Mouse (Mus musculus) heart, adult 2 months (tissue): ENCODE data around the gene Hba-a2. TPM values are rescaled to one million over a fixed set of nuclear protein-coding genes. Genes with fewer than 3 reads are reported as not detected.
A peak's percentile ranks its signal among the peaks of the same experiment; 100 is the strongest.

Experiments used
- DNase-seq, 2 experiments: peaks; one replicate each; pipeline ENCODE4 v3.0.0; 2021
- H3K27ac ChIP-seq: fragments of 200-600 bp; 2 replicates; pipeline ENCODE4 v1.8.1; 2022
- H3K27me3 ChIP-seq: fragments of 200-500 bp; 2 replicates; pipeline ENCODE4 v1.6.1; 2012; ENCODE audit warnings: mild to moderate bottlenecking, low read length, inconsistent platforms, mixed read lengths; ENCODE audit not compliant: control insufficient read depth, insufficient read depth
- H3K36me3 ChIP-seq: fragments of 200-500 bp; 2 replicates; pipeline ENCODE4 v1.6.1; 2012; ENCODE audit warnings: low read length, inconsistent platforms; ENCODE audit not compliant: control insufficient read depth, insufficient read depth
- H3K4me1 ChIP-seq: fragments of 200-500 bp; 2 replicates; pipeline ENCODE4 v1.6.1; 2011; ENCODE audit warnings: low read length; ENCODE audit not compliant: control insufficient read depth, insufficient read depth
- H3K4me3 ChIP-seq: fragments of 200-600 bp; 2 replicates; pipeline ENCODE4 v1.8.1; 2022
- H3K79me2 ChIP-seq: fragments of 200-500 bp; replicated peaks from 2 replicates; pipeline ENCODE4 v1.6.1; 2012; ENCODE audit warnings: mild to moderate bottlenecking, inconsistent platforms, low read length, moderate library complexity, mixed read lengths; ENCODE audit not compliant: control insufficient read depth, insufficient read depth
- H3K9ac ChIP-seq: fragments of 200-500 bp; 2 replicates; pipeline ENCODE4 v1.6.1; 2012; ENCODE audit warnings: low read depth, mild to moderate bottlenecking, control low read depth, inconsistent platforms, low read length, mixed read lengths
- CTCF ChIP-seq: fragments of 200-600 bp; IDR thresholded peaks from 2 replicates; pipeline ENCODE4 v1.8.1; 2022; ENCODE audit warnings: antibody characterized with exemption, mild to moderate bottlenecking, moderate library complexity
- EP300 ChIP-seq: fragments of 200-500 bp; IDR thresholded peaks from 2 replicates; pipeline ENCODE4 v1.6.1; 2011; ENCODE audit warnings: low read depth, low read length, control low read depth; ENCODE audit not compliant: insufficient read depth
- POLR2A ChIP-seq: fragments of 200-500 bp; IDR thresholded peaks from 2 replicates; pipeline ENCODE4 v1.6.1; 2011; ENCODE audit warnings: mild to moderate bottlenecking, low read depth, low read length, control low read depth; ENCODE audit not compliant: insufficient read depth
- WGBS: fragments of 180-500 bp; shearing (Covaris S2); methylation state at CpG from one replicate; pipeline ENCODE4 v1.1.7; 2018; 5-methylcytosine and 5-hydroxymethylcytosine counted together
- intact Hi-C: fragments of 180-260 bp; cut with DNase I; formaldehyde crosslinking; loops from one replicate; pipeline ENCODE4 v1.15.1; 2025
- polyA plus RNA-seq: library from polyadenylated mRNA; depleted of rRNA; stranded (reverse); fragments of >200 nt; gene quantifications from 2 replicates; pipeline ENCODE4 v1.2.3, GENCODE M21; 2012
- total RNA-seq, 2 experiments: library from RNA; stranded (reverse); gene quantifications; 2 replicates each; pipeline ENCODE4 v1.2.3; 2021

Gene Hba-a2
- total and polyA plus RNA-seq, 3 experiments = 4,976 to 81,467 (median 34,253) TPM

- no peaks in the 10 kb centered on the region for H3K36me3 ChIP-seq
- H3K9ac ChIP-seq = no peak overlapping the region
- H3K27ac ChIP-seq = no peak overlapping the region
- no peaks in the 10 kb centered on the region for H3K27me3 ChIP-seq
- peaks cover 1% of the 10 kb centered on the region; the same call in 1 of the 2 replicates for H3K4me1 ChIP-seq
- intact Hi-C loops = no loop called here
- no peak for TF ChIP-seq POLR2A
- TF ChIP-seq CTCF = no peak
- TF ChIP-seq EP300 = no peak
- 34% methylated on average over 2 of the region's 2 CpGs for WGBS
- no peak overlapping the region for H3K4me3 ChIP-seq
- DNase-seq = peak in 1 of 2 experiments; percentile 32
- H3K79me2 ChIP-seq = no peaks in the 10 kb centered on the region
Measured at GRCm38 (mm10) chr11:32302824-32303419, 6.6 kb downstream of the Hba-a2 start.

GRCm38 (mm10) chr11:32303455-32303854 is 7.2 kb downstream of the Hba-a2 start:
- no peak overlapping the region for H3K9ac ChIP-seq
- intact Hi-C loops = no loop called here
- no peak overlapping the region for H3K4me3 ChIP-seq
- H3K36me3 ChIP-seq = no peaks in the 10 kb centered on the region
- peaks cover 1% of the 10 kb centered on the region; the same call in 1 of the 2 replicates for H3K4me1 ChIP-seq
- 85% methylated on average over 1 of the region's 1 CpGs for WGBS
- no peaks in the 10 kb centered on the region for H3K79me2 ChIP-seq
- no peaks in the 10 kb centered on the region for H3K27me3 ChIP-seq
- DNase-seq = no peak
- TF ChIP-seq POLR2A (no peak), CTCF (no peak), EP300 (no peak)
- no peak overlapping the region for H3K27ac ChIP-seq

- WGBS = 95% methylated on average over 1 of the region's 1 CpGs
- intact Hi-C loops = no loop called here
- no peak overlapping the region for H3K9ac ChIP-seq
- no peaks in the 10 kb centered on the region for H3K79me2 ChIP-seq
- H3K36me3 ChIP-seq = no peaks in the 10 kb centered on the region
- no peak overlapping the region for H3K27ac ChIP-seq
- peaks cover 1% of the 10 kb centered on the region; the same call in 1 of the 2 replicates for H3K4me1 ChIP-seq
- no peak for TF ChIP-seq EP300
- TF ChIP-seq POLR2A = no peak
- TF ChIP-seq CTCF = no peak
- DNase-seq = no peak
- no peak overlapping the region for H3K4me3 ChIP-seq
- no peaks in the 10 kb centered on the region for H3K27me3 ChIP-seq
Measured at GRCm38 (mm10) chr11:32307006-32307405, 10.7 kb downstream of the Hba-a2 start.

GRCm38 (mm10) chr11:32309446-32309845 is 13.2 kb downstream of the Hba-a2 start:
- no peak overlapping the region for H3K4me3 ChIP-seq
- H3K79me2 ChIP-seq = no peaks in the 10 kb centered on the region
- no peaks in the 10 kb centered on the region for H3K4me1 ChIP-seq
- 63% methylated on average over 4 of the region's 4 CpGs for WGBS
- no peak for TF ChIP-seq CTCF
- TF ChIP-seq POLR2A = no peak
- no peak for TF ChIP-seq EP300
- H3K36me3 ChIP-seq = no peaks in the 10 kb centered on the region
- DNase-seq = no peak
- no peaks in the 10 kb centered on the region for H3K27me3 ChIP-seq
- intact Hi-C loops = no loop called here
- no peak overlapping the region for H3K9ac ChIP-seq
- H3K27ac ChIP-seq = no peak overlapping the region

- Histone ChIP-seq H3K4me3 (no peak overlapping the region), H3K36me3 (no peaks in the 10 kb centered on the region), H3K9ac (no peak overlapping the region), H3K4me1 (no peaks in the 10 kb centered on the region), H3K27ac (no peak overlapping the region), H3K79me2 (no peaks in the 10 kb centered on the region), H3K27me3 (no peaks in the 10 kb centered on the region)
- no peak for DNase-seq
- intact Hi-C loops = no loop called here
- 67% methylated on average over 3 of the region's 3 CpGs for WGBS
- TF ChIP-seq CTCF (no peak), EP300 (no peak), POLR2A (no peak)
Measured at GRCm38 (mm10) chr11:32309928-32310327, 13.6 kb downstream of the Hba-a2 start.

- intact Hi-C loops = no loop called here
- no peaks in the 10 kb centered on the region for H3K27me3 ChIP-seq
- WGBS = 87% methylated on average over 3 of the region's 3 CpGs
Measured at GRCm38 (mm10) chr11:32316009-32316408, 19.7 kb downstream of the Hba-a2 start.

More at GRCm38 (mm10) chr11:32316009-32316408, 19.7 kb downstream of the Hba-a2 start:
- Histone ChIP-seq H3K9ac (no peak overlapping the region), H3K79me2 (no peaks in the 10 kb centered on the region), H3K36me3 (no peaks in the 10 kb centered on the region), H3K27ac (no peak overlapping the region), H3K4me1 (no peaks in the 10 kb centered on the region), H3K4me3 (no peak overlapping the region)
- TF ChIP-seq CTCF (no peak), POLR2A (no peak), EP300 (no peak)
- DNase-seq = no peak
